Mouse (Mus musculus) macrophage (primary cell): Measurements from ENCODE around the gene Mrpl1. TPM values are rescaled to one million over a fixed set of nuclear protein-coding genes. Genes with fewer than 3 reads are reported as not detected.

Experiments
- H3K27ac ChIP-seq: fragments of 350-480 bp; formaldehyde crosslinking; 2 replicates; pipeline ENCODE4 v1.9.0; 2021
- H3K36me3 ChIP-seq: fragments of 350-480 bp; formaldehyde crosslinking; 2 replicates; pipeline ENCODE4 v1.9.0; 2021; ENCODE audit errors: inconsistent target
- H3K4me3 ChIP-seq: fragments of 350-480 bp; formaldehyde crosslinking; 2 replicates; pipeline ENCODE4 v1.9.0; 2021; ENCODE audit errors: inconsistent target
- H3K79me2 ChIP-seq: fragments of 350-480 bp; formaldehyde crosslinking; 2 replicates; pipeline ENCODE4 v1.9.0; 2021; ENCODE audit errors: inconsistent target
- WGBS: methylation state at CpG from one replicate; pipeline ENCODE4 v1.1.7; 2026; ENCODE audit warnings: inconsistent platforms; ENCODE audit not compliant: missing documents; 5-methylcytosine and 5-hydroxymethylcytosine counted together
- polyA plus RNA-seq: library from polyadenylated mRNA; stranded (reverse); fragments of 250-400 nt; gene quantifications from 3 replicates; pipeline ENCODE4 v1.2.4, GENCODE M21; 2018; ENCODE audit warnings: inconsistent platforms

Gene Mrpl1
- polyA plus RNA-seq, 1 experiment from 2014 or later = 20.4 TPM

DNA sequence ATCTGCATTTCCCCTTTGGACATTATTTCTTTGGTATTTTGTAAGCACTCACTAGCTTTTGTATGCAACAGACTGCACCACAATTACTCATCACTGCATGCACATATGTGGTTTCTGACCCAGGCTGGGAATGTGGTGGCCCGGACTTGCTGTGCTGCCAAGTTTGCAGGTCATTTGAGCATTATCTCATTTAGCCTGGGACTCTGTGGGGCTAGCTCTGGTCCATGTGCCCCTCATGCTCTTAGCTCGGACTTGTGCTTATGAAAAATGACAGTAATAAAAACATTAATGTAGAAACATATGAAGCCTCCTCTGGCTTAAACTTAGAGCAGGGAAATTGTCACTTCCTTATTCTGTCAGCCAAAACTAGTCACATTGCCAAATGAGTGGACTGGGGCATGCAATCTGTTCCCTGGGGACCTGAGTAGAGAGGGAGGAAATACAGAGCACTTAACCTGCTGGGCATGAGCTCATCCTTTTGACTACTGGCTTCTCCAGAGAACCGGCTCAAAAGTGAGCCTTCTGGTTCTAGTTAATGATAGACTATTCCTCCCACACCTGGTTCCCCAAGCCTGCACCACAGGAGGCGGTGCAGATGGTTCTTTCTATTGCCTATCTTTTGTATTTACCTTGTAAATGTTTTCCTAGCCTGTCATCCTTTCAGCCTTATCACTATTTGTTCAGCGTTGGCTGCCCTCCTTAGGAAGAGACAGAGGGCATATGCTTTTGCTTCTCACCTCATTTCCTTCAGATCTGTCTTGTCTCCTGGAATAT is 12.7 kb downstream of the Mrpl1 start:
- peaks cover 71% of the 10 kb centered on the region for H3K79me2 ChIP-seq
- H3K36me3 ChIP-seq = peaks cover 14% of the 10 kb centered on the region
- no peak overlapping the region; the same call in 1 of the 2 replicates for H3K4me3 ChIP-seq
- WGBS = 23% methylated on average over 5 of the region's 5 CpGs
- peak overlapping the region; percentile 82 for H3K27ac ChIP-seq

DNA sequence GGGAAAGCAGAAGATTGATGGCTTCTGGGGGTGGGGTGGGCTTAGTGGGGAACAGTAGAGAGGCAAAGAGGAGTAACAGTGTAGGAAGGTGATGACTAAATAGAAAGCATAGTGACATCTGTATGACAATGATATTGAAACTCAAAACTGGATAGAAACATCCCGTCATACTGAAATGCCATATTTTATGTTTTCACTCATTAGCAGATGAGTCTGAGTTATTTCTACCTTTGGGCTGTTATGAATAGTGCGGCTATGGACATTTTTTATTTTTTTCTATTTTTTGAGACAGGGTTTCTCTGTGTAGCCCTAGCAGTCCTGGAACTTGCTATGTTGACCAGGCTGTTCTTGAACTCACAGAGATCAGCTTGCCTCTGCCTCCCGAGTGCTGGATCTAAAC is 13.7 kb downstream of the Mrpl1 start:
- Histone ChIP-seq H3K4me3 (no peak overlapping the region), H3K27ac (no peak overlapping the region), H3K36me3 (peaks cover 14% of the 10 kb centered on the region), H3K79me2 (peaks cover 61% of the 10 kb centered on the region)
- WGBS = 97% methylated on average over 3 of the region's 3 CpGs

DNA sequence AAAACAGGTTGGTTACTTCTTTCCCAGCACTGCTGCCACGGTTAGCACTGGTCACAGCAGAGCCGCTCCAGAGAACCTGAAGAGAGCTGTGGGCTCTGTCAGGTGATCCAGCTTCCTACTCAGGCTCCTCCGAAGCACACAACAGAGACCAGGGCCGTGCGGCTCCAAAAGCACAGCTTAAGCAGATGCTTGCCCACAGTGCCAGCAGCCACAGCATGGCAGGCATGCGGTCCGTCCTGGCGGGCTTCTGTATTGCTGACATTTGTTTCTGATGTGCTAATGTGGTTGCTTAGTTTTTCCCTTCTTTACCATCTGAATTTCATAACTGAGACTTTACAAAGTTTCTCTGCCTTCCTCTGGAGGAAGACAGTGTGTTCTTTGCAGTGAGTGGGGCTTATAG is 17.2 kb downstream of the Mrpl1 start:
- WGBS = 95% methylated on average over 8 of the region's 8 CpGs
- H3K27ac ChIP-seq = no peak overlapping the region
- no peak overlapping the region for H3K4me3 ChIP-seq
- H3K36me3 ChIP-seq = peaks cover 30% of the 10 kb centered on the region
- peaks cover 31% of the 10 kb centered on the region for H3K79me2 ChIP-seq

DNA sequence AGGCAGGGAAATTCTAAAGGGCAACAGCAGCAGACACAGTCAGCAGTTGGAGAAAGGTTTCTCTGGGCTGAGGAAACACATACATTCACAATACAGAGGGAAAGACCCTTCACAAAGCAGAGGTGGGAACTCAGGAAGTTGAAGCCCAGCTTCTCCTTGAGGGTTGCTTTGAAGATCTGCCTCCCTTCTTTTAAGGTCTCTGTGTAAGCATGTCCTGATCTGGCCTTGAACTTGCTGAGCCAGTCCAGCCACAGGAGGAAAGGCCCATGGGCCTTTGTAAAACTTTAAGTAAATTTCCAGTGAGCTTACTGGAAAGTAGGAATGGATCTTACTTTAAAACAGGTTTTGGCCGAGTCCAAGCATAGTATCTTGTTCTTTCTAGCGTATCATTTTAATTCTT is 19.7 kb downstream of the Mrpl1 start:
- Histone ChIP-seq H3K27ac (no peak overlapping the region), H3K79me2 (peaks cover 13% of the 10 kb centered on the region), H3K36me3 (peaks cover 30% of the 10 kb centered on the region), H3K4me3 (no peak overlapping the region)
- 100% methylated on average over 2 of the region's 2 CpGs for WGBS

DNA sequence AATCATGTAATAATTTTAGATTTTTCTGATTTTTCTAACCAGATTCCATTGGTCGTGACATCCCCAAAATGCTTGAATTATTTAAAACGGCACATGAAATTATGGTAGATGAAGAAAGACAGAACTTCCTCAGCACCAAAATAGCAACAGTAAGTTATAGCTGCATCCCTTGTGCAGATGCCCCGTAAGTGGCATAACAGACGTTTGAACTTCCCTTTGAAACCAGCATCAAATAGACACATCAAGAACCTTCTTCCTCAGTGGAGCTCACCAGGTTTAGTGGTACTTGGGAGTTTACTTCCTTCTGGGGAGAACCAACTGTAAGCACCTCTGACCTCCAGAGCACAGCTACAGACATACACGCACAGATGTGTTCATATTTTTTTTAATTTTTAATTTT is 29.5 kb downstream of the Mrpl1 start:
- Histone ChIP-seq H3K4me3 (no peak overlapping the region), H3K79me2 (no peaks in the 10 kb centered on the region), H3K27ac (no peak overlapping the region), H3K36me3 (peaks cover 22% of the 10 kb centered on the region; the same call in 1 of the 2 replicates)
- 26% methylated on average over 5 of the region's 5 CpGs for WGBS

DNA sequence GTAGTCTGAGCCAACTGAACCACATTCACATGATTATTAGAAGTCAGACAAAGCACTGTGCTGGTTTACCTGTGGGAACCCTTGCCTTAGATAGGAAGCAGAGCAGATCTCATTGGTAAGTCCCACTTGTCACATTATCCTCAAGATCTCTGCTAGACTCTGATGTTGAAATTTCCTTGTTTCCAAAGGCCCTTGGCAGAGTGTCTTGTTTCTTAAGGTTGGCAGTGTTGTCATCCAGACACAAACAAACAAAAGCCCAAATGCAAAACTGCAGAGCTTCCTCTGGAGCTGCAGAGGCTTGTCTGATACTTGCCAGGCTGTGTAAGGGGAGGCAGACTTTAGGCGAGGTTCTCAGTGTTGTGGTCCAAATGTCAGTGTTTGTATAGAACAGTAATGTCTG is 31.6 kb downstream of the Mrpl1 start:
- Histone ChIP-seq H3K79me2 (no peaks in the 10 kb centered on the region), H3K36me3 (peaks cover 17% of the 10 kb centered on the region; the same call in 1 of the 2 replicates), H3K4me3 (no peak overlapping the region), H3K27ac (no peak overlapping the region)
- 63% methylated on average over 1 of the region's 1 CpGs for WGBS

DNA sequence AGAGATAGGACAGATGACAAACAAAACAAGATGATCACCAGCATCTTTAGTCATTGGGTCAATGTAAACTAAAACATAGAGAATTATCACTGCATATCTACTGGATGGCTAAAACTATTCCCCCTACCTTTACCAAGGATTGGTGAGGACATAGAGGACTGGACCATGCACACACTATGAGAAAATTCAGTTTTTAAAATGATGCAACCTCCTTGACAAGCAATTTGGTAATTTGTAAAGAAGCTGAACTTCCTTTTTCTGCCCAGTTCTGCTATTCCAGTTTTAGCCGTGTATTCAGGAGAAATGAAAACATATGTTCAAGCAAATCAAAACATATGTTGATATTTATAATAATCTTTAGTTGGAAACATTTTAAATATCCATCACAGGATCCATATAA is 35.2 kb downstream of the Mrpl1 start:
- Histone ChIP-seq H3K79me2 (no peaks in the 10 kb centered on the region), H3K36me3 (peaks cover 12% of the 10 kb centered on the region; the same call in 1 of the 2 replicates), H3K27ac (no peak overlapping the region), H3K4me3 (no peak overlapping the region)
- WGBS = 0% methylated on average over 1 of the region's 1 CpGs

DNA sequence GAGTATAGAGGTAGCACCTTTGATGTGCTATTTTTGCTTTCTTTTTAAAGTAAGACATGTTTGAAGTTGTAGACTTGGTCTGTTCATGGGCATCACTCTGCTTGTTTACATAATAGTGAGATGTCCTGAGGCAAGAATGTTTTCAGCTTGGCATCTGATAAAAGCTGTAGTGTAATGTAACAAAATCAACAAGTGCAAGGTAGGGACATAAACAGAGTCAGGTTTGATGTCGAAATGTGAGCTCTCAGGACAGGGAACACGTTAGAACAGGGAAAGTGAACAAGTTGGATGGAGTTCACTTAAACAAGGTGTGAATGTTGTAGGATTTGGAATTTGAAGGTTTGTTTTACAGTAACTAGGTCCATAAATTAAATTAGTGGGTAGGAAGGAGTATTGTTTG is 44.7 kb downstream of the Mrpl1 start:
- peaks cover 6% of the 10 kb centered on the region; the same call in 1 of the 2 replicates for H3K36me3 ChIP-seq
- H3K27ac ChIP-seq = no peak overlapping the region
- H3K4me3 ChIP-seq = no peak overlapping the region
- WGBS = 100% methylated on average over 1 of the region's 2 CpGs
- H3K79me2 ChIP-seq = no peaks in the 10 kb centered on the region

DNA sequence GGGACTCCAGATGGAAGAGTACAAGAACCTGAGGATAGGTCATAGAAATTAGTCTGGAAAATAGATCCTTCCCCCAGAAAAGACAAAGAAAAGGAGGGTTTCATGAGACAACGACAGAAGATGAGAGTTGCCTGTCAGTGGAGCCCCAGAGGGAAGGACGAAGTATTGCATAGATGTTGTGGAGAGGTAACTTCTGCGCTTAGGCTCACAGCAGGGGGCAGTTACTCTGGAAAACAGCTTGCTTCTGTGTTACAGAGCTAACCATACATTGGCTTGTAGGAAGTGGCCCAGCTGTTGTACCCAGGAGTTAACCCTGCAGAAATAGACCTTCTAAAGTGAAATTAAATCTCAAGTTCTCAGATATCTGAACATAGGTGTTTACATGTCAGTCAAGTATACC is 45.9 kb downstream of the Mrpl1 start:
- no peak overlapping the region for H3K4me3 ChIP-seq
- H3K79me2 ChIP-seq = no peaks in the 10 kb centered on the region
- peaks cover 6% of the 10 kb centered on the region; the same call in 1 of the 2 replicates for H3K36me3 ChIP-seq
- WGBS = 96% methylated on average over 3 of the region's 3 CpGs
- H3K27ac ChIP-seq = no peak overlapping the region

DNA sequence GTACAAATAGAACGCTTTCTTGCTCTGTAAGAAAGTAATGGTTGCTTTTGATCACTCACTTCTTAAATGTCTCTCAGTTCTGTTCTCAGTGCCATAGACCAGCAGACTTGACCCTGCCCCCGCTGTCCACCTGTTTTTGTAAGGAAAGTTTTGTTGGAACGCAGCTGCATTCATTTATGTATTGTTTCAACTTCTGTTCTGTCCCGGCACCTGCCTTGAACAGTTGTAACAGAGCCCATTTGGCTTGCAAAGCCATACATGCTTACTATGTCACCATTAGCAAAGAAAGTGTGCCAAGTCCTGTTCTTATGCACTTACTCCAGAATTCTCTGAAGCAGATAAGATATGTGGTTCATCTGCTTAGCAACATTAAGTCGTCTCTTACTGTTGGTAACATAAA is 48.9 kb downstream of the Mrpl1 start:
- WGBS = 96% methylated on average over 5 of the region's 5 CpGs
- H3K36me3 ChIP-seq = peaks cover 20% of the 10 kb centered on the region
- H3K79me2 ChIP-seq = no peaks in the 10 kb centered on the region
- no peak overlapping the region for H3K4me3 ChIP-seq
- no peak overlapping the region for H3K27ac ChIP-seq

DNA sequence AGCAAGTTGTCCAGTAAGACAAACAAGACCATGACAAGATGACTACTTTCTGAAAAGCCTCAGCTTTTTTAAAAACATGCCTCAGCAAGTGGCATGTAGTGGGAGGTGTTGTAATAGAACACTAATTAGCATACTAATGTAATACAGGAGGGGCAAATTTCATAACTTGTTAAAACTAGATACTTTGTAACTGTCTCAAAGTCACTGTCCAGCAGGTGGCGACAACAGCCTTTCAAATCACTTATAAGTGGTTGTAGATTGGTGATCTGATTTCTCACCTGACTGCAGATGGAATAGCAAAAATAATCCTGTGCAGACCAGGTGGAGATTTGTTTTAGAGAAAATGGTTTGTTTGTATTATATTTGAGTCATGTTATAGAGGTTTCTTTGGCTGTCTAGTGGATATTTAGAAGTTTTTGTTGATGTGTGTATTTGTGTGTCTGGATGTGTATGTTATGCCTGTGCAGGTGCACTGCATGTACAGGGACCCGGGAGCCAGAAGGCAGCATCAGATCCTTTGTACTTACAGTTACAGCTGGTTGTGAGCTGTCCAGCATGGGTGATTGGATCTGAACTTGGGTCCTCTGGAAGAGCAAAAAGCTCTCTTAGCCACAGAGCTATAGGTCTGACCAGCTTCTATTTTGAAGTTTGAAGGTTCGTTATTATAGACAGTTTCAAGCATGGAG is 57.9 kb downstream of the Mrpl1 start:
- no peaks in the 10 kb centered on the region for H3K79me2 ChIP-seq
- H3K4me3 ChIP-seq = no peak overlapping the region
- peaks cover 29% of the 10 kb centered on the region; the same call in 1 of the 2 replicates for H3K36me3 ChIP-seq
- no peak overlapping the region for H3K27ac ChIP-seq
- 63% methylated on average over 3 of the region's 3 CpGs for WGBS

DNA sequence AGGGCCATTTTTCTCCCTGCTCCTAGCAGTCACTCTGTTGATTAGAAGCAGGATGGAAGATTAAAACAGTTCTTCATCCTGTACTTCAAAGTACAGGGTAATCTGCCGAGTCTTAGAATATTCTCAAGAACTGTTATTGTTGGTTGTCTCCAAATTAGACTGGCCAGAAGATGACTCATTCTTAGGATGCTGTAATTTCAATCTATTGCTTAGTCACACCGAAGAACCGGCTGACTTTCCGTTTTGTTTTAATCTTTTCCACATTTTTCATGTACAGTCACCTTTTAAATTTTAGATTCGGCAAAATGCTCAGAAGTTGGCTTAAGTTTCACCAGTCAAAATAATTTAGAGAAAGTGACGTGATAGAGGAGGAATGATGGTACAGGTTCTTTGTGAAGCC is 61.8 kb downstream of the Mrpl1 start:
- Histone ChIP-seq H3K4me3 (no peak overlapping the region), H3K79me2 (no peaks in the 10 kb centered on the region), H3K27ac (no peak overlapping the region), H3K36me3 (no peaks in the 10 kb centered on the region)
- WGBS = 92% methylated on average over 6 of the region's 6 CpGs

DNA sequence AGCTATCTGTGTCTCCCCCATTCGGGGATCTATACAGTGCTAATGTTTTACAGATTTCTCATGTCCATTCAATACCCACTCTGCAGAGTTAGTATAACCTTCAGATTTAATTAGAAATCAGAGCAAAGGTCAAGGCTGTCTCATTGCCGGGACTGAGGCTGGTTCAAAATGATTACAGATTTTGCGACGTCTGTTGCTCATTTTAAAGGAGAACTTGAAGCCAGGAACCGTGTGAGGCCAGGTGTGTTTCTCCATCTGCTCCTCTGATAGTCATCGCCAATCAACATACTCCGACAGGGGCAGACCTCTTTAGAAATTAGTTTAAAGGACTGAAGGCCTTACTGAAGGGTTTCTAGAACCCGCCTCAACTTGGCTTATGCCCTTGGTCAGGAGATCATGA is 96.5 kb downstream of the Mrpl1 start:
- Histone ChIP-seq H3K36me3 (no peaks in the 10 kb centered on the region), H3K79me2 (no peaks in the 10 kb centered on the region), H3K27ac (no peak overlapping the region), H3K4me3 (no peak overlapping the region)
- 86% methylated on average over 8 of the region's 8 CpGs for WGBS

DNA sequence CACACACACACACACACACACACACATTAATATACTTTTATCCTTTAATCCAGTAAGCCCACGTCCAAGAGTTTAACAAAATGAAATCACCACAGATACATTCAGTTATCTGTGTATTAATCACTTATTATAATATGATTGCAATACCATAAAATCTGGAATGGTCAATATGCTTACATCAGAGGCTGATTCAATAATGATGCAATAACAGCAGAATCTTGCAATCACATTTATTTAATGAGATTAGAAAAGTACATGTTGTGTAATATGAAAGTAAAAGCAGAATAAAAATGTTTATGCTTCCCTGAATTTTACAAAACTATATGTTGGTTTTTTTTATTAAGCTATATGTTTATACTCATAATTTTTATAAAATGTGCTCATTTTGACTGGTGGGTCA is 97.0 kb downstream of the Mrpl1 start:
- no peak overlapping the region for H3K4me3 ChIP-seq
- no peaks in the 10 kb centered on the region for H3K79me2 ChIP-seq
- H3K27ac ChIP-seq = no peak overlapping the region
- 100% methylated on average over 1 of the region's 1 CpGs for WGBS
- H3K36me3 ChIP-seq = no peaks in the 10 kb centered on the region

DNA sequence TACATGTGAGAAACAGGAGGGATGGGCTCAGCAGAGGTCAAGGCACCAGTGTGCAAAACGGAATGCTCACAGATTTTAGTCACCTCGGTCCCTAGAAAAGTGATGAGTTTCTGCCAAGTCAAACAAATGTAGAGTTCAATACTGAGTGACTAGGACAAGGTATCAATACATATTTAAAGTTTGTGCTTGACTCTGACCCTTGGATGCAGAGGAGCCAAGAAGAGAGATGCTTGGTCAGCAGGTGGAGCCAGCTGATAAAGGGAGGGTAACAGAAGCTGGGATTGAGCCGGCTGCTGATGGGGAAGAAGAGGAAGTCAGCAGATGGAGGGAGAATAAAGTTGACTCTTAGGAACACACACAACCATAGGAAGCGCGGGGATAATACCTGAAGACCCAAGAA is 97.5 kb downstream of the Mrpl1 start:
- no peaks in the 10 kb centered on the region for H3K79me2 ChIP-seq
- H3K4me3 ChIP-seq = no peak overlapping the region
- no peaks in the 10 kb centered on the region for H3K36me3 ChIP-seq
- H3K27ac ChIP-seq = no peak overlapping the region
- WGBS = 71% methylated on average over 5 of the region's 5 CpGs
